Mouse (Mus musculus): ENCODE data around the gene Pan3. TPM values are rescaled to one million over a fixed set of nuclear protein-coding genes. Genes with fewer than 3 reads are reported as not detected.
"Not testable (repeated sequence)": the region's sequence is repeated elsewhere in the genome, so short reads cannot be mapped to it uniquely, and the experiment has no call there.

Pan3 gene
- total RNA-seq, 2 experiments from 2014 or later, result 67.8 to 105 TPM

DNA sequence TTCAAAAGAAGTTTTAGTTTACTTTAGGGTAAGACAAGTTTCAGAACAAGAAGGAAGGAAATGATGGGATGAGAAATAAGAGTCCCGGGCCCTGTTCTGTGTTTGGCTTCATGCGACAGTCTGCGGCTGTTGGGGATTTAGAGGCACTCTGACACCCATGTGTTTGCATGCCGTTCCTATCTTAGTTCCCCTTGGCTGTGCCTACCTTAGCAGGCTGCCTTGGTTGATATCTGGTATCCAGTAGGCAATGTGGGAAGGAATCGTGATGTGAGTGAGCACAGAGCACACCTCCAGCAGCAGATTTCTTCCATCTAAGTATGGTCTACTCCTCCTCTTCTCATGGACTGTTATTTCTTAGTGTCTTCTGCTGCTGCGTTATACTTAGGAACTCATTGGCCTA is 102.1 kb downstream of the Pan3 start:
- peak in 1 of 2 experiments; percentile 23 for DNase-seq (ENCODE audit: low spot score in 2 of 2)
- intact Hi-C loops (cut with DNase I), result loop anchor here (10.0 kb wide), 1 partner anchor 97 kb away; the partner anchor contains the start of gene Pan3

DNA sequence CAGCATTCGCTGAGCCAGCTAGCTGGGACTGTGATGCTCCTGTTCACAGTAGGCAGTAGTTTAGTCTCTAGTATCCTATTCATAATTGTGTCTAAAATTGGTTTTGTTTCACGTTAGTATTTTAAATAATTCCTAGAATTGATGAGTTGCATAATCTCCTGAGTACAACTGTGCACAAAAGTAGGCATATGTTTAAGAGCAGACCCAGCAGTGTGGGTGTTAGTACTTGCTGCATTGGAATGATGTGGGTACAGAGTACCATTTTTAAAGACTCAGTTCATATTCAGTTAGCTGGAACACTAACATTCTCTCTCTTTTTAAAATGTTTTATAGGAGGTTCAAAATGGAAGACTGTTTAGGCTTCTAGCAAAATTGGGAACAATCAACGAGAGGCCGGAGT is 109.4 kb downstream of the Pan3 start:
- peak in 1 of 2 experiments; percentile 22 for DNase-seq (ENCODE audit: low spot score in 2 of 2)
- intact Hi-C loops (cut with DNase I), result loop anchor here (10.0 kb wide), 1 partner anchor 105 kb away; the partner anchor contains the start of gene Pan3

DNA sequence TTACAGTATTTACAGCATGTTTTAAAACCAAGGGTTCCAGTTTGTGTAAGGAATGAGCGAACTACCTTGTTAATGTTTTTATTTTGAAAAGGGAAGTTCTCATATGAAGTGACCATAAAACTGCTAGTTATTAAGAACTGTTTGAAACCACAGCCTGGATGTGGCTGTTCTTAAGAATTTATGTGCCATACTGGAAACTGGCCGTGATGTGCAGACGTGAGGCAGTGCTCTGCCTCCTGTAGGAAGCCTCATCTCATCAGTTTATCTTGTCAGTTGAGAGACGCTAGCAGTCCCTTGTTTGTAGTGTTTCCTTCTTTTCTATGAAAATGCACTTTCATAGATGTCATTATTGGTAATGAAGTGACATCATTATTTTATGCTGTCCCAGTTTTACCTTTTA is 109.9 kb downstream of the Pan3 start:
- DNase-seq (ENCODE audit: low spot score in 2 of 2), result no peak
- intact Hi-C loops (cut with DNase I), result loop anchor here (10.0 kb wide), 1 partner anchor 105 kb away; the partner anchor contains the start of gene Pan3

DNA sequence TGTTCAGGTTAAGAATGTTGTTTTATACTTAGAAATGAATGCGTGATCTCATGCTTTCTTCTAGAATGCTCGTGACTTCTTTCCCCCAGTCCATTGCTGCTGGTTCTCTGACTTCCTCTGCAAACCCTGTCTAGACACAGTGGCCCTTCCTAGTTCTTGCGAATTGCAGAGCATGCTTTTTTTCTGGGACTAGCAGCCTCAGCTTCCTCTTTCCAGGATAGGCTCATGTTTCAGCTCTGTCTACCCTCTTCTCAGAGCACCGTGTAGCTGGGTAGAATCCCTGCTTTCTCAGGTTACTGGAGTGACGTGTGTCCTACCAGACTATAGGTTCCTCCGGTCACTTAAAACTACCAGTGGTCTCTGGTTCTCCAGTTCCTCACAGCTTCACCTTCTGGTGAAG is 112.3 kb downstream of the Pan3 start:
- DNase-seq (ENCODE audit: low spot score in 2 of 2), result no peak
- intact Hi-C loops (cut with DNase I), result no loop called here

DNA sequence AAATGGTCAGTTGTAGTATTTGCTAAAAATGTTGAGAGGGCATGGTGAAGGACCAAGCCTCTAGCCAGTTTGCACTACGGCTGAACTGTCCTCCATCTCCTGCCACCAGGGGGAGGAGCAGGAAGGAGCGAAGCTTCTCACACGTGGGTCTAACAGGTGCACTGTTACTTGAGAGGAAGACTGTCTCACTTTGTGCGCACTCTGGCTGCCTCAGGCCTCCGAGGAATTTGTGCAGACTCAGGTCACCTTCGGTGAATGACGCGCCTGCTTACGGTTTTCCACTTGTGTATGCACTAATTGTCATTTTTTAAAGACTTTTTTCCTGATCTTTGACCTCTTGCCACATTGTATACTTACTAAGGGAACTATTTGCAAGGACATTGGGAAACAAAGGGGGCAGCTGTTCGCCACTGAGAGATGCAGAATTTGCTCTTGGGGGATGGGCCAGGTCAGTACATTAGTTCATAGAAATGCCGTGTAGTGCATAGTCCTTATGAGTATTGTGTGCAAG is 115.8 kb downstream of the Pan3 start:
- intact Hi-C loops (cut with DNase I), result no loop called here
- no peak for DNase-seq (ENCODE audit: low spot score in 2 of 2)

DNA sequence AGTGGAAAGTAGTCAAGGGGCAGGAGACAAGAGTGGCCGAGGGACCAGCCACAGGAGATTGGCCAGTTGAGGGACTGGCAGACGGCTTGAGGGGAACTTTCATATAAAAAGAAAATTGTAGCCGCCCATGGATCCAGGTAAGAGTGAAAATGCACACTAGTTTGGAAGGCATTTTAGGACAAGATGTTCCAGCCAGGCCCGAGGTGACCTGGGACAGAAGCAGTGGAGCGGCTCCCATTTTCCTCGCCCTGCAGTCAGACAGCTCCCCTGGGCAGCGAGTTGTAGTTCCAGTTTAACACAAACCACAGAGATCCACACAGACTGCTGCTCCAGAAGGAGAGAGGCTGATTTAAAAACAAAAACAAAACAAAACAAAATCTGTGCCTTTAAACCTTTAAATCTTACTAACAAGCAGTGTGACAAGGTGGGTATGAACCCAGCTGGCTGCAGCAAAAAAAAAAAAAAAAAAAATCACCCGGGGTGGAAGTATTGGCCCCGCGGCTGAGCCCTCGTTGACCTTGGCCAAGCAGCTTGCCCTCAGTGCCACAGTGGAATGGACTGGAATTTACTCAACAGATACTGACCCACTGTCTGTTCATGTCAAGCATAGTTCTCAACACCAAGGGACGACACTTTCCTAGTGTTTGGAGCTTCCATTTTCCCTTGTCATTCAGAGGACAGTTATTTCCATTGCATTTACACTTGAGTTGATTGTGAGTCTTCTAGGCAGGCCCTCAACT is 119.2 kb downstream of the Pan3 start:
- intact Hi-C loops (cut with DNase I), result no loop called here
- DNase-seq (ENCODE audit: low spot score in 2 of 2), result no peak

DNA sequence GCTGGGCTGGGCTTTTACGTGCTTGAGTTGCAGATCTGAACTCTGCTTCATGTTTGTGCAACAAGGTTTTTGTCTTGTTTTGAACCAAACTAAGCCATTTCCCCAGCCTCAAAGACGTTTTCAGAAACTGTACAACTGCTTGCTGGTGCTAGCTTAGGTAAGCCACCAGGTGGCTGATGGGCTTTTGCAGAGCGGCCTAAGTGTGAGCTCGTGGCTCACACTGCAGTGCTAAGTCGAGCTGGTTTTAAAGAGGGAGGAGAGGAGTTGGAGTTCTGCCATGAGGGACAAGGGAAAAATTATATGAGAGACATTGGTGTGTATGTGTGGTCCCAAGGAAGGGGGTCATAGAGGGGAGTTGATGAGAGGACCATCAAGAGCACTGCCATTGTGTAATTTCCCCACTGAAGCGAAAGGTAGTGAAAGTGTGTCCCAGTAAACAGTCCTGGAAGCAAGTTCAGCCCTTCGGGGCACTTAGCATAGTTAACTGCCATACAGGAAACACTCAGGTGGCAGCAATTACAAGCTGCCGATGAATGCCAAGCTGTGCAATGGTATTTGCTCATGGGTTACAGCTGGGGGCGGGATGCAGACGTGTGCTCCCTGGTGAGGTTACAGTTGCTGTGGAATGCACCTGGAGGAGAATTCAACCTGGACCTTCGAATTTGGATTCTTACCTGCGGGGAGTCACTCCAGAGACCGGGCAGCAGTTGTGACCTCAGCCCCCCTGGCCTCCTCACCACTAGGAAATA is 122.1 kb downstream of the Pan3 start:
- DNase-seq (ENCODE audit: low spot score in 2 of 2), result no peak

DNA sequence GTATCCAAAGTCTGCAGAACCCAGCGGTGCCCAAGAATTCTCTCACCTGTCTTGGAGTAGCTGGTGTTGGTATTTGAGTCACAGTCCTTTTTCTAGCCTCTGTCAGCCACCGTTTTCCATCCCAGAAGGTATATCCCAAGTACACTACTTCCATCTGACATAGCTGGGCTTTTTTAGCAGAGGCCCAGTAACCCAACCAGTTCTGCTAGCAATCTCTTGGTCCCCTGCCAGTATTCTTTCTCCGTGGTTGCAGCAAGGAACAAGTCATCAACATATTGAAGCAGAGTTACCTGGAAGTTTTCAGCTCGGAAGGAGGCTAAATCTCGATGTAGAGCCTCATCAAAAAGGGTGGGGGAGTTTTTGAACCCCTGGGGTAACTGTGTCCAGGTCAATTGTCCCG is 127.7 kb downstream of the Pan3 start:
- DNase-seq (ENCODE audit: low spot score in 2 of 2); intact Hi-C loops (cut with DNase I): not testable (repeated sequence)

More for the DNA sequence above, 122.1 kb downstream of the Pan3 start:
- intact Hi-C loops (cut with DNase I), result no loop called here

DNA sequence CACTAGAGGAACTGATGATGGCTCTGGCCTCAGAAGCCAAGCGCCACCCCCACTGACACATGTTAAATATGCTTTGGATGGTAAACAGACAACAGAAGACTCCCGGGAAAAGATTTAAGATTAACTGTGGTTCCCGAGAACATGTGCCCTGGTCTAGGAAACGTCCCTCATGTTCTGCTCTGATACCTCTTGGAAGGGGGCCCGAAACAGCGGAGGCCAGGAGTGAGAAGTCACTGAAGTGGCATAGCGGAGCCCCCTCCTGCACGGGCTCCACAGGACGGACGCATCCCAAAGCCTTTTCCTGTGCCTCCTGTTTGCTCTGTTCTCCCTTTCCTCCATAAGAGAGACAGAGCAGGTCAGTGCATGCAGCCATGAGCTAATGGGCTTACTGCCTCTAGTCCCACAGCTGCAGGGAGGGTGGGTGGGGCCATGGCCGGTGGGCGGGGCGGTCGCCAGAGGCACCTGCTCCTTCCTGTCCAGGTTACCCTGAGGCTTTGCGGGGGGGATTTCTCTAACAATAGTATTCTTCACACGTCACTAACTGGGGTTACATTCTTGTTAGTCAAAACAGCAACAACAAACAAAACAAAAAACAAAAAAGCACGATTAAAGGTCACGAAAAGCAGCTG is 133.7 kb downstream of the Pan3 start:
- DNase-seq (ENCODE audit: low spot score in 2 of 2), result no peak
- intact Hi-C loops (cut with DNase I), result no loop called here

DNA sequence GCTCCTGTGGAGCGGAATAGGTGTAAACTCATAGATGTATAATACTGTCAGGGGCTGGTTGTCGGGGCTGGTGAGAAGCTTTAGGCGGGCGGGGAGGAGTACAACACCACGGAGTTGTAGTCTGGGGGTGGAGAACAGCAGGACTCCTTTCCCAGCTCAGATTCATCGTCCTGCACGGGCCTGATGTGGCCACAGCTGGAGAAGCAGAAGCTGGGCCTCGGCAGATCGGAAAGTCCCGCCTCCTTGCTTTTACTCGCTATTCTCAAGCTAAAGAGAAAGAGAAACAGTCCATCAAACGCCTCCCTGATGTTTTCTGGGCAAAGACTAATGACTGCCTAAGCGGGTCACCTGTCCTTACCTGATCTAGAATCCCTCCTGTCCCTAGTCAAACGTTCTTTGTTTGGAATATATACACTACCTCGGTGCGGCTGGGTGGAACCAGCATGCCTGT is 134.2 kb downstream of the Pan3 start:
- intact Hi-C loops (cut with DNase I), result no loop called here
- no peak for DNase-seq (ENCODE audit: low spot score in 2 of 2)

DNA sequence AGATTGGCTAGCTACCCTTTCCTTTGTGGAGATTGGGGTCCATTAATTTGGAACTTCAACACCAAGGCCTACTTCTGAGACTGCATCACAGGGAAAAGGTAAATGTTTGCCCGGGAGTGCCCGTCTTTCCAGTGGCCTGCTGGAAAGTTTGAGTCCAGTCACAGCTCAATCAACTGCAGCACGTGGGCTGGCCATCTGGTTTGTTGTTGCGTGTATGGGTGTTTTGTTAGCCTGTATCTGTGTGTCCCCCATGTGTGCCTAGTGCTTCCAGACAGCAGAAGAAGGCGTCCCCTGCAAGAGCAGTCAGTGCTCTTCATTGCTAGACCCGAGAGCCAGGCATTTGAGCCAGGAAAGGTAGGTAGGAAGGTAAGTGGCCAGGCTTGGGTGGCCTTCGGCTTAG is 135.5 kb downstream of the Pan3 start:
- intact Hi-C loops (cut with DNase I), result no loop called here
- peak; percentile 53 to 59 for DNase-seq (ENCODE audit: low spot score in 2 of 2)

DNA sequence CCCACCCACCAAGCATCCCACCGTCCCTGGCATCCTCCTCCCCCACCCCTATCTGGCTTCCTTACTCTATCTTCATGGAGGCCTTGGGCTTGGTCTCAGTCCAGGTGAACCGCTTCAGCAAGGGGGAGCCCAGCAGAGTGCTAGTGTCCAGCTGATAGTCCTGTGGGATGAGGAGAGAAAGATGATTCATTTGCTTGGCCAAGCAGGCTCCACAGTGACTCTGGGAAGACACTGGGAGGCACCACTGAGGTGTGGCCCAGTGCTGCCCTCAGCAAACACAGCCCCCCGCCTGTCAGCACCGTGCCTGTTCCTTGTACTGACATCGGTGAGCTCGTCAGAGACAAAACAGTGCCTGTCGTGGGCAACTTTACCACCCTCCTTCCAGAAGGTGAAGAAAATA is 136.4 kb downstream of the Pan3 start:
- no peak for DNase-seq (ENCODE audit: low spot score in 2 of 2)
- intact Hi-C loops (cut with DNase I), result no loop called here

DNA sequence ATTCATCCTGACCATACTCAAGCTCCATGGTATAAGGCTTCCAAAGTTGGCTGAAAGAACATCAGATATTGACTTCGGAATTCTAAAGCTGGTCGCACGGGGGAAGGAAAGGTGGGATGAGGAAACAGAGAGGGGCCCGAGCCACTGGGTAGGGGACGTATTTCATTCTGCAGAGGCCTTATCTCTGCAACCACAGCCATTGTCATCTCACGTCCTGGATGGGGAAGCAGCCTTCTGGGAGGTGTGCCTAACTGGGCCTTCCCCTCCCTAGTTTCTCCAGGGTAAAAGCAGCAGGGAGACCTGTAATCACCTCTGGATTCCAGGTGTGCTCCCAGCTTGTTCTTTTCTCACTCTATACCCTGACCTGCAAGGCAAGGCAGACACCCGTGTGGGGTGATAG is 142.7 kb downstream of the Pan3 start:
- intact Hi-C loops (cut with DNase I), result no loop called here

DNA sequence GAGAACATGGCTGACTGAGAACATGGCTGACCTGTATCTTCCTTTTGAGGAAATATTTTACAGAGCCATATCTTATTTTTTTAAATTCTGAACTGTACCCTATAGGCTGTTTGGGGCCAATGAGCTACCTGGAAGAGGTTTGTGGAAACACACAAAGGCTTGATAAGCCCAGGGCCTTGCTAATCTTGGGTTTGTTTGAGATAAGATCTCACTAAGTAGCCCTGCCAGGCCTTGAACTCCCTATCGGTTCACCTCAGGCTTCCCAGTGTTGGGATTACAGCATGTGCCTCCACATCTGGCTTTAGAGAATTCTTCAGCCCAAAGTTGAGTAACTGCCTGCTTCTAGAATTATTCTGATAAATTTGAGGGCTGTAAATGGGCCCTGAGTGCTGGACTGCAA is 143.6 kb downstream of the Pan3 start:
- intact Hi-C loops (cut with DNase I), result no loop called here
- DNase-seq (ENCODE audit: low spot score in 2 of 2), result no peak

More for the DNA sequence above, 142.7 kb downstream of the Pan3 start:
- DNase-seq (ENCODE audit: low spot score in 2 of 2), result no peak

DNA sequence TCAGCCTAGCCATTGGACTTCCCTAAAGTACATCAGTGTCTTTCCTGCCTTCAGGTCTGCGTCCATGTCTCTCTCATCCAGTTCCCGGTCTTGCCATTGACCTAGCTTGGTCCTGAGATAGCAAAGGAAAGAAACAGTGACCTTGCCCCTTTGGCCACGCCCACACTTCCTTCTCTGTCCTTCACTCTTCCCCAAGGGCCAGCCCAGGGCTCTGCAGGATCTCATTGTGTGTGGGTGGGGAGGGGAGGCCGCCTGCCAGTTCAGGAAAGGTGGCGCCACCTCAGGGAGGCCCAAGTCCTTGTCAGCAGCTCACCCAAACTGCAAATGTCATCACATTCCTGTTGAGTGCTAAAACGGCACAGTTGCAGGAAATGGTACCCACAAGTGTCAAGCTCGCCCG is 144.6 kb downstream of the Pan3 start:
- intact Hi-C loops (cut with DNase I), result no loop called here
- no peak for DNase-seq (ENCODE audit: low spot score in 2 of 2)

DNA sequence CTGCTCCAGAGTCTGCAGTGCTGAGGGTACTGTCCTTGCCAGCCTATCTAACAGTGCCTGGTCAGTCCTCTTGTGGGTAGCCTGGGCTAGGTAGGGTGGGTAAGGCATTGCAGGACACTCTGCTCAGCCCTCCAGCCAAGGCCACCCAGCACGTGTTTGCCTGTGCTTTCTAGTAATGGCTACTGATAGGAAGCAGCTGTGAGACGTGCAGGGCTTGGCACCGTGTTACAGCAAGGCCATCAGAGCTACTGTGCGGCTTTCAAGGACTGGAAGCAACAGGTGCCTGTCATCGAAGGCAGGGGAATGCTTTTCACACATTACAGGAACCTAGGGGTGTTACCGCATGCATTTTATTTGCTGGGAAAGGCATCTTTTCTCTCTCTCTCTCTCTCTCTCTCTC is 147.0 kb downstream of the Pan3 start:
- DNase-seq (ENCODE audit: low spot score in 2 of 2), result no peak
- intact Hi-C loops (cut with DNase I), result no loop called here

DNA sequence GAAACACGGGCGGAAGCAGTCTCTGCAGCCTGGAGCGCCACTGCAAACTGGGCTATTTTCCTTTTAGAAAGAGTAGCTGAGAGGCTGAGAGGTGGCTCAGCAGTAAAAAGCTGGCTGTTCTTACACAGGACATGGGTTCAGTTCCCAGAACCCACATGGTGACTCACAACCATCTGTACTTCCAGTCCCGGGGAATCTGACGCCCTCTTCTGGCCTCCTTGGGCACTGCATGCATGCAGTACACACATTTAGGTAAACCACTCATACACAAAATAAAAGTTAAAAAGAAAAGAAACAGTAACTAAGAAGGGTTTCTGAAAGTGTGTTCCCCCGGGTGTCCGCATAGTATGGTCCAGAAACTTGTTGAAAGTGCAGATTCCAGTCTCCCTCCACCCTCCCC is 149.2 kb downstream of the Pan3 start:
- DNase-seq (ENCODE audit: low spot score in 2 of 2), result no peak
- intact Hi-C loops (cut with DNase I), result no loop called here

DNA sequence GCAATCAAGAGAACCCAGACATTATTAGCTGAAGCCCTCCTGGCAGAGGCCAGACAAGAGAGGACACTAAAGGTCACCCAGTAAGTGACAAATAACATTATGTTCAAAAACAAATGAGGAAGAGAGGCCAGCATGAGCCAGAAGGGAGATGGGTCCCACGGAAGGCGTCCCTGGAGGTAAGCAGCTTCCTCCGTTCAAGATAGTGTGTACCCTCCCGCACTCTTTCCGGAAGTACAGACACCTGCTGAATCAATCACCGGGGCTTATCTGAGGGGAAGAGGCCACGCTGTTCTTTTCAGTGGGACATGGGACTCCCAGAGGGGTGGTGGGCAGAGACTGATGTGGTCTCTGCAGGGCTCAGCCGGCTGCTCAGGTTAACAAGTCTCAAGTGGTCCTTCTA is 149.7 kb downstream of the Pan3 start:
- intact Hi-C loops (cut with DNase I), result loop anchor here (10.0 kb wide), 1 partner anchor 365 kb away; no protein-coding TSS in a partner anchor
- DNase-seq (ENCODE audit: low spot score in 2 of 2), result no peak

DNA sequence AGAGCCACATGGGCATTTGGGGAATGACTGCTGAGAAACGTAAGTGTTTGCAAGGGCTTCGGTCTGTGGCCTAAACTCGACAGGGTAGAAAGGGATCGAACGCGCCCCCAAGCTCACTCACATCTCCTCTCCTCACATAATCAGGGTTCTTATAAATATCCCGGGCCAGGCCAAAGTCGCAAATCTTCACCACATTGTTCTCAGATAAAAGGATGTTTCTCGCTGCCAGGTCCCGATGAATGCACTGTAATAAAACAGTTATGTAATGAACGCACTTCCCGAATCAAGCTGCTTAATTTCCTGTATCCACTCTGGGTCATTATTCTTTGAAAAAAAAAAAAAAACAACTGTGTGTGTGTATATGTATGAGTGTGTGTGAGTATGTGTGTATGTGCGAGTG is 150.2 kb downstream of the Pan3 start:
- no peak for DNase-seq (ENCODE audit: low spot score in 2 of 2)
- intact Hi-C loops (cut with DNase I), result loop anchor here (10.0 kb wide), 1 partner anchor 365 kb away; no protein-coding TSS in a partner anchor

DNA sequence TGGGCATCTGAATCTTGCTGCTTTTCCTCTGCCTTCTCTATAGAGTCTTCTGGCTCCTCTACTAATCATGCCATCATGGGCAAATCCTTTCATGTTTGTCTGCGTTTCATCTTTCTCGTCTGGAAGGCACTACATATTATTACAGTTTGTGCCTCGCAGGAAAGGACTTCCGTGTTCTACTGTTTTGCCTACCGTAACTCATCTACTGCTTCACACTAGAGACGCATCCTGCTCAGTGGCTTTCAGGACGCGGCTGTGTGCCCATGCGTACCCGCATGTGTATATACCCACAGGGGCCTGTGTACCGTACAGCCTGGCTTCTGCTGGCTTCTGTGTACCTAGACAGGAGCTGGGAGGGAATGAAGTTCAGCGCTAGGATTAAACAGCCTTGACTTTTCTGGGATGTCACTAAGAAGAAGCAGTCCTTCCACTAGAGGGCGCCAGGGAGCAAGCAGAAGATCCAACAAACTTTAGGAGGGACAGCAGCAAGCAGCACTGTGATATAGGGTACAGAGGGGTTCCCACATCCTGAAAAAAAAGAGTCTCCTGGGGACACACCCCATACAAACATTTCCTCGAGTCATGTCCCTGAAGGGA is 153.8 kb downstream of the Pan3 start:
- DNase-seq (ENCODE audit: low spot score in 2 of 2), result peak; percentile 61 to 71
- intact Hi-C loops (cut with DNase I), result loop anchor here (2.0 to 10.0 kb wide), 2 partner anchors 265 to 361 kb away; no protein-coding TSS in a partner anchor

Measured in left cerebral cortex, postnatal 36 days (tissue).